Mouse (Mus musculus): Measurements from ENCODE around the gene Smagp.
A peak's percentile ranks its signal among the peaks of the same experiment; 100 is the strongest.
"Not testable (repeated sequence)": the region's sequence is repeated elsewhere in the genome, so short reads cannot be mapped to it uniquely, and the experiment has no call there.

Smagp gene

DNA sequence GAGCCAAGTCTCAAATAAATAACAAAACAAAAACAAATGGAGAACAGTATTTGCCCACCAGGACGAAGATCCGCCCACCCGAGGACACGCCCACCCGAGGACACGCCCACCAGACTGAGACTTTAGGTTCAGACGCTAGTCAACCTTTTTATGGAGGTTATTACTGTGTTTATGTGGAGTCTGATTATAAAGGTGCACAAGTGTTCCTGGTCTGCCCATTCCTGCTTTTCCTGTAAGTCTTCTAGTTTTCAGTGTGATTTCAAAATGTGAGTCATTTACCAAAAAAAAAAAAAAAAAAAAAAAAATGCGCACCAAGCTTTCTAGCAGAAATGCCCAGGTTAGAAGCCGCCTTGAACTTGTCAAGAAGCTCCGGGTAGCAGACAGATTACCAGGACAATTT, 9.5 kb downstream of the Smagp start:
- DNase-seq (ENCODE audit: low read depth, low spot score): no peak

DNA sequence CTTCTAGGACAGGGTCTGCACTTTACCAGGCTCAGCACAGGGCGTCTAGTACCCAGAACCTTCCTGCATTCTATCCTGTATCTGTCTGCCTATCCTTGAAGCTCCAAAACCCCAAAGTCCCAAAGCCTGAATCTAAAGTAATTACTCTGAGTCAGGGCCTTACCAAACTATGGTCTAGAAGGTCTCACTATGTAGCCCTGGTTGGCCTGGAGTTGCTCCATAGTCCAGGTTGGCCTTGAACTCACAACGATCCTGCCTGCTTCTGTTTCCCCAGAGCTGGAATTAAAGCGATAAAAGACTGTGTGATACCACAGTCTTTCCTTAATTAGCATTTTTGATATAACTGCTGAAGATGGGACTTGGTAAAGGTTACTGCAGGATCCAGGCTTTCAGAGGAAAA, 12.3 kb downstream of the Smagp start:
- DNase-seq (ENCODE audit: low read depth, low spot score): no peak

DNA sequence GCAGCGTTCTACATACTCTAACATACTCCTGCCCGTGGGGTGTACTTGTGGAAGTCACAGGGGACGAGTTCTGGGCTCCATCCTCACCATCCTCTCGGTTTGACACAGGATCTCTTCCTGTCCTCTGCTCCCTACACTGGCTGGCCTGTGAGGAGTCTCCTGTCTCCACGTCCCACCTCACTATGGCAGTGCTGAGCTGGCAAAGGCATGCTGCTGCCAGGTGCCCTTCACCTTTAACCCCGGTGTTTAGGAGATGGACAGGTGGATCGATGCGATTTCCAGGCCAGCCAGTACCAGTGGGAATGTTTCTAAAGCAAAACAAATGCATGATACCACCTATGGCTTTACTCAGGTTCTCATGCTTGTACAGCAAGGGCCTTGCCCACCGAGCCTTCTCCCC, 13.0 kb downstream of the Smagp start:
- DNase-seq (ENCODE audit: low read depth, low spot score): no peak

DNA sequence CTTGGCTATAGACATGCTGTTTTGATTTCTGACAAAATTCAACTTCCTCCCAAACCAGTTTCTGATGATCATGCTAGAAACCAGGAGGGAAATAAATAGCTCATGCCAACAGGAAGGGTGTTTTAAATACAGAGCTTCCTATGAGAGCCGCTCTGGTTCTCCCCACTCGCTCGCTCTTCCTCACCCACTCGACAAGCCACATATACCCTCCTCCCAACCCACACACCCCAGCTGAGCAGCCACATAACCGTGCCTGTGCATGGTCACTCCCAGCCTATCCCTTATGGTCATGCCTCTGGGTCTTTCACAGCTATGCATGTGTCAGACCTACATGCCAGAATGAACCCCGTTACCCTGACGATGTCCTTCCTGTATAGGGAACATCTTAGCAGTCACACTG, 14.6 kb downstream of the Smagp start:
- no peak for DNase-seq (ENCODE audit: low read depth, low spot score)

DNA sequence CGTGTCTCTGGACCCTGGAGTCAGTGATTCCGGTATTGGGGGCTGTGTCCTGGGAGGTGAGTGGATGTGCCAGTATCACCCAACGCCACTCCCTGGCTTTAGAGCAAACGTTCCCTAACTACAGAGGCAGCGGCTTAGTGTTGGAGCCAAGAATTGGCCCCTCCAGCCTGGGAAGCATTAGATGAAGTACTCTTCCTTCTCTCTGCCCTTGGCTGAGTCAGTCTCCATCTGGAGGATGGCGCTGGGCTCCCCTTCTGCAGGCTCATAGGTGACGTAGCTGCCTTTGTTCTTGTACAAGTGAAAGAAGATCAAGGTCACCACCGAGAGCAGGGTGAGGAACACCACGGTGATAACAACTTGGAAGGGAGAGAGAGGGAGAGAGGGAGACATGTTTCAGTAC, 15.1 kb downstream of the Smagp start:
- DNase-seq (ENCODE audit: low read depth, low spot score): not testable (repeated sequence)

DNA sequence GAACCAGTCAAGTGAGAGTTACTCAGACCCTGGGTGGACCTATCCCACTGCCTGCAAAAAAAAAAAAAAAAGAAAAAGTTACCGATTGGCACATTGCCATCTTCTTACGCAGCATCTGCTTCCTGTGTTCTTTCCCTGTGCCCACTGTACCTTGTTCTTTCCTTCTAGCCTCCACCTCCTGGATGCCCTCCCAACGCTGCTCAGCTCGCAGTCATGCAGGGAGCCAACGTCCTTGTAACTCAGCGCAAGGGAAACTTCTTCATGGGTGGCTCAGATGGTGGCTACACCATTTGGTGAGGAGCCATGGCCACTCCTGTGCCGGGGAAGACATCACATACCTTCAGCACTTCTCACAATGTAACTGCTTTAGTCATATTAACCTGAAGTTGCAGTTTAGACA, 17.5 kb downstream of the Smagp start:
- DNase-seq (ENCODE audit: low read depth, low spot score): no peak

DNA sequence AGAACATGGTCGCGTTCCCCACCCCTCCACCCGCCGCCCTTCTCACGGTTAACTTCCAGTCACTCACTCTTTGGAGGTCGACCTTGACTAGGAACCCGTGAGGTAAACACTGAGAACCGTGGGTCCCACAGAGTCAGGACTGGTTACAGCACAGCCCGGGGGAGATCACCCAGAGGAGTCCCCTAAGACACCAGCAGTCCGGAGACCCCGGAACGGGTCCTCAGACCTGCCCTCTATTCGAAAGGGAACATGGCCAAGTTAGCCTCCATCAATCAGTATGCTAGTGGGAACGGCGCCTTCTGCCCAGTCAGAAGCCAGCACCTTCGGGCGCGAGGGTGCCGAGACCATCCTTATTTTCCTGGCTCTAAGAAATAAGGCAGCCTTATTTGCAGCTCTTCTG, 20.5 kb downstream of the Smagp start:
- no peak for DNase-seq (ENCODE audit: low read depth, low spot score)

DNA sequence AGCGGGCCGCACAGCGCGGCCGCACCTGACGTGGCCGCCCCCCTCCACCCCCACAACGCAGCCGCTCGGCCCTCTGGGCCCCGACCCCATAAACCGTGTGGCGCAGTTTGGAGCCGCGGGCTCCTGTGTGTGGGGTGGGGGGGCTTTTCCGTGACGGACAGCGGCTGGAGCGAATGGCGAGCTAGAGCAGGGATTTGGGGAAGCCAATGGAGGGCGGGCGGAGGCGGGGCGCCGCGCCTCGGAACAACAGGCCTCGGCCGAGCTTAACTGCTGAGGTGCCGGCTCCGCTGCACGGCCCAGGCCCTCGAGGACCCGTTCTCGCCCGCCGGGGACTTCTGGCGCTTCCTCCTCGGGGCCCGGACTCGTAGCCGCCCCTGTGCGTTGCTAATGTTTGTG, 20.9 kb downstream of the Smagp start:
- DNase-seq (ENCODE audit: low read depth, low spot score): peak; percentile 80

DNA sequence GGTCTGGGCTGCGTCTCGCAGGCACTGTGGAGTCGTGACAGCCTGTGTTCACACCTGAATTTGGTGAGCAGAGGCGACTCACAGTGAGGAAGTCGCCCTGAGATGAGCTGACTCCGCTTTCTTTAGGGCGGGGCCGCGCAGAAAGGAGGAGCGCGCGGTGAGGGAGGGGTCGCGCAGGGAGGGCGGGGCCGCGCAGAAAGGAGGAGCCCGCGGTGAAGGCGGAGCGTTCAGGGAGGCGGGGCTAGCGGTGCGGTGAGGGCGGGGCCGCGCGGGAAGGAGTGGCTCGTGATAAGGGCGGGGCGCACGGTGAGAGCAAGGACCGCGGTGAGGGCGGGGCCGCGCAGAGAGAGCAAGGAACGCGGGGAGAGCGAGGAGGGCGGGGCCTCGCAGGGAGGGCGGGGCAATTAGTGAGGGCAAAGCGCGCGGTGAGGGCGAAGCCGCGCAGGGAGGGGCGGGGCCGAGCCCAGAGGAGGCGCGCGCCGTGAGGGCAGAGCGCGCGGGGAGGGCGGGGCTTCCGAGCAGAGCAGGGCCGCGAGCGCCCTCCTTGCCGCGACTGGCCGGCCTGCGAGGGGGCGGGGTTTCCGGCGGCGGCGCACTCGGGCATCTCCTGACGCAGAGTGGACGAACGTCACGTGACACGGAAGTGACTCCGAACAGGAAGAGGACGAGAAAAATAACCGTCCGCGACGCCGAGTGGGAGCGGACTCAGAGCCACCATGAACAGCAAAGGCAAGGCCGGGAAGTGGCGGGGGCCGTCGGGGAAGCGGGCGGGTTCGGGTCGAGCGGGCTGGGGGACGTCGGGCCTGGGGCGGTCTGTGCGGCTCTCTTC, 21.5 kb downstream of the Smagp start, which contains the start of gene Dazap2:
Gene Dazap2, plus strand, starts transcription at position 354 of the 829 bp plus-strand sequence.
- peak; percentile 94 for DNase-seq (ENCODE audit: low read depth, low spot score)

DNA sequence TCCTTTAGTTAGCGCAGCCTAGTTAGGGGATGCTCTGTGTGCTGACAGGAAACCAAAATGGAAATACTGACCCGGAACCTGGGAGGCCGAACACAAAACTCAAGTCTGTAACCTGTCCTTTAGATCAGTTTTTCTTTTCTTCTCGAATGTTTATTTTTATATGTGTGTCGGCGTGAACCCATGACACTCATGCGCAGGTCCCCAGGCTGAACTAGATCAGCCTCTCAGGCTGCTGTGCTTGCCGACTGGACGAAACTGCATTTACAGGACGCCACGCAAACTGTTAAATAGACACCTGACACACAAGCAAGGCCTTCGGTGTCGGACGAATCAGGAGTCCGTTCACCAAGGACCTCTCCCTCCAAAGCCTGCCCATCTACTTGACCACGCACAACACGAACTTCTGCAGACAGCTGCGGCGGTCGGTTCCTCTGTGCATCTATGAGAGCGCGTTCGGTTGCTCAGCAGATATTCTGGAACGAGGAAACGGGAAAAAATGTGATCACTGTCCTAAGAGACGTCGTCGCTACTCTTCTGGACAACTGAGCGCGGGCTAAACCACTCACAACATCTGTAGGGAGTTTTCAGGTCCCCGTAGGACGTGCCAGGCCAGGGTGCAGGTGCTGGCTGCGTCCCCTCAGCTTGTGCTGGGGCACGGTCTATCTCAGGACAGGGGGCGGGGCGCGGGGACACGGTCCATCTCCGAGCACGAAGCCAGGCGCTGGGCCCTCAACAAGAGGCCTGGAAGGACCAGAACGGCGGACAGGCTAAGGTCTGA, 22.3 kb downstream of the Smagp start:
- DNase-seq (ENCODE audit: low read depth, low spot score): no peak

DNA sequence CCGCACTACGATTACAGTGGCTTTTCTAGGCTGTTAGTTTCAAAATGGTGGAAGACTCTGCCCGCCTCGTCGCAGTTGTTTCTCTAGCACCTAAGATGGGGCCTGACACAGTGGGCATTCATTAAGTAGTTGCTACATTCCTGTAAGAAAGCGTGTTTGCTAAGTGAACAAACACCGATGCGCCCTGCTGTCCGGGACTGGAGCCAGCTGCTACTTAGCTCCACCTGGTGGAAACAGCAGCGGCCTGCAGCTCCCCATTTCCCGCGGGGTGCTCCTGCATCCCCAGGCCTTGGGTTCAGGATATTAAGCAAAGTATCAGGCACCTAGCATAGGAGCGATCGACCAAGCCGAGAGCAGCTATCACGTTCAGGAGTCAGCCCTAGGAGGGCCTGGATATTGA, 23.2 kb downstream of the Smagp start:
- DNase-seq (ENCODE audit: low read depth, low spot score): no peak

DNA sequence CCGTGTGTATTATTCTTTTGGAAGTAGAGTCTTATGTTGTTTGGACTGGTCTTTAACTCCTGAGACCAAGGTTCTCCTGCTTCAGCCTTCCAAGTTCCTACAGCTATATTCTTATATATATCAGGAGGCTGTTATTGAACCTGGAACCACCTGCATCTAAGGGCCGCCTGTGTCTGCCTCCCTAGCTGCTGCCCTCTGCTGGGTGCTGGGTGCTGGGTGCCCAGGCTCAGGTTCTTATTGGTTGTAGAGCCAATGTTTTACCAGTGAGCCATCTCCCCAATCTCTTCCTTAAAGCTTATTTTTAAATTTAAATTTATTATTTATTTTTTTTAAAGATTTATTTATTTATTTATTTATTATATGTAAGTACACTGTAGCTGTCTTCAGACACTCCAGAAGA, 24.3 kb downstream of the Smagp start:
- DNase-seq (ENCODE audit: low read depth, low spot score): no peak

DNA sequence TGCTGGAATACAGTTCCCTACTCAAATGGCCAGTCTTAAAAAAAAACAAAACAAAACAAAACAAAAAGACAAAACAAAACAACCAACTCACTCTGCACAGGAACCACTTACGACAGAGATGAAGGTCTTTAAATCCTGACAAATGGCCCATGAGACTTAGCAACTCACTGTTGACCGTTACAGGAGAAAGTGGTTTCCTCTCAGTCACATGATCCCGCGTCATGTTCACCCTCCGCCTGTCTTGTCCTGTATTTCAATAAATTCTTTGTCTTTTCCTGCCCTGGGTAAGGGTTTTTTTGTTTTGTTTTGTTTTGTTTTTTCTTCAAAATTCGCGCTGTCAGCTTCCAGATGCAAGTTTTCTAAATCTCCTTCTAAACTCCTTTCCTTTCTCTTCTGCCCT, 24.8 kb downstream of the Smagp start:
- no peak for DNase-seq (ENCODE audit: low read depth, low spot score)

DNA sequence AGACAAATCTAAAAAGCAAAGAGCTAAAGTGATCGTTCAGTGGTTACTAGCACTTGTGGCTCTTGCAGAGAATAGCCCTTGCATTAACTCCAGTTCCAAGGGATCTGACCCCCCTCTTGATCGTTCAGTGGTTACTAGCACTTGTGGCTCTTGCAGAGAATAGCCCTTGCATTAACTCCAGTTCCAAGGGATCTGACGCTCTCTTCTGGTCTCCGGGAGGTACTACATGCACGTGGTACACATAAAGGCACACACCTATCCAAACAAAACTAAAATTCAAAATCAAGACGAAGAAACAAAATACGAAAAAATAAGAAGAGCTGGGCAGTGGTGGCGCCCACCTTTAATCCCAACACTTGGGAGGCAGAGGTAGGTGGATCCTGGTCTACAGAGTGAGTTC, 30.1 kb downstream of the Smagp start:
- DNase-seq (ENCODE audit: low read depth, low spot score): not testable (repeated sequence)

DNA sequence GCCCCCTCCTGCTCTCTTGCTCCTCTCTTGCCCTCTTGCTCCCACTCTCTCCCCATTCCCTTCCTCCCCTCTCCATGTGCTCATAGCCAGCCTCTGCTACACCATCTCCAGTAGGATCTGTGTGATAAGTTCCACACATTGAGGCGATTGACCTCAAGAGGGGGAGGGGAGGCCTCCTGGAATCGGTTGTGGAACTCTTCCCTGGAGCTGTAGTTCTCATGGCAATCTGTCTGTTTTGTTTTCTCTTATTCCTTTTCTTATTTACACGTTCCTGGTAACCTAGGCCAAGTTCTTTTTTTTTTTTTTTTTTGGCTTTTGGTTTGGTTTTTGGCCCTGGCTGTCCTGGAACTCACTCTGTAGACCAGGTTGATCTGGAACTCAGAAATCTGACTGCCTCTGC, 35.1 kb downstream of the Smagp start:
- no peak for DNase-seq (ENCODE audit: low read depth, low spot score)

DNA sequence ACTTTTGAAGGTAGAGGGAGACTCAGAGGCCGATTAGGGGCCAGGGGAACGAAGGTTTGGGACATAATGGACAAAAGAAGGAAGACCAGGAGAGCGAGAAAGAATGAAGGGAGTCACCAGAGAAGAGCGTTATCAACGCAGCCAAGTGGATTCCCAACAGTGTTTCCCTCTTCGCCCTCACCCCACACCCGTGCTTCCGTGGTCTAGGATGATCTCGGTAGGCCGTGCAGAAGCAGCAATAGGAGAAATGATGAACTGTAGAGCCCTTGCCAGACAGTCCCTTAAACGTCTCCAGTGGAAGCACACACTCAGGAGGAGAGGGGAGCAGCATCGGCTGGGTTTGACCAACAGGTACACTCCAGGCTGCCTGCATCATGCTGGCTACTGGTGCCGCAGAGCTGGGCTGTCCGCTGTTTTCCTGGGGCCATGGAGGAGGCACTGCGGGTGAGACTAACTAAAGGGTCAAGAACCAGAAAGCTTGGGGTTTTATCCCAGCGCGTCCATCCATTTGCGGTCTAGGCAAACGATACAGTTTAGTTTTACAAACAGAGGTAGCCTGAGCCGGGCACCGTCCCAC, 36.0 kb downstream of the Smagp start:
- no peak for DNase-seq (ENCODE audit: low read depth, low spot score)

DNA sequence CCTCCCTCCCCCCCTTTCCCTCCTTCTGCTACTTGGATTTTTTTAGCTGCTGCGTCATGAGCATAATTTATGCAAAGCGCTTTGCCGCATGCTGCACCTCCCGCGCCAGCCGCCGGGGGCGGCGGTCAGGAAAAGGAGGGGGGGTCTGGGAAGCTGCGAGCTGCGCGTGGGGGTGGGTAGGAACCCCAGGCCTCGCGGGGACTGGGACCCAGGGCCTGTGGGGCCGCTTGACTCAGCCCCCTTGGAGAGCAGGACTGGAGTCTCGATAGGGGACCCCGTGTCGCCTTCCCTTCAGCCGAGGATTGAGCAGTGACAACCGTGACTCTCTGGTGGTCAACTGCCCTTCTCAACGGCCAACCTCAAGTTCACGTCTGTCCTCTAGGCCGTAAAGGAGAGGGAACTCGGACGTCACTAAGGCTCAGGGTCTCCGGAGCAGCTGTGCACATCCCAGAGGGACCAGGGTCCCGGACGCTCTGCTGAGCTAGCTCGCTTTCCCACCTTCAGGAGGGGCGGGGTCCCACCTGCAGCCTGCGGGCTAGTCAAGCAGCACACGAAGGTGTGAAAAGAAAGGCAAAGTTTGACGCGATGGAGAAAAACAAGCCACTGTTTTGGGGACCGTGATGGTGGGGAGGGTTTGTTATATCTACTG, 36.6 kb downstream of the Smagp start:
- peak; percentile 76 for DNase-seq (ENCODE audit: low read depth, low spot score)

DNA sequence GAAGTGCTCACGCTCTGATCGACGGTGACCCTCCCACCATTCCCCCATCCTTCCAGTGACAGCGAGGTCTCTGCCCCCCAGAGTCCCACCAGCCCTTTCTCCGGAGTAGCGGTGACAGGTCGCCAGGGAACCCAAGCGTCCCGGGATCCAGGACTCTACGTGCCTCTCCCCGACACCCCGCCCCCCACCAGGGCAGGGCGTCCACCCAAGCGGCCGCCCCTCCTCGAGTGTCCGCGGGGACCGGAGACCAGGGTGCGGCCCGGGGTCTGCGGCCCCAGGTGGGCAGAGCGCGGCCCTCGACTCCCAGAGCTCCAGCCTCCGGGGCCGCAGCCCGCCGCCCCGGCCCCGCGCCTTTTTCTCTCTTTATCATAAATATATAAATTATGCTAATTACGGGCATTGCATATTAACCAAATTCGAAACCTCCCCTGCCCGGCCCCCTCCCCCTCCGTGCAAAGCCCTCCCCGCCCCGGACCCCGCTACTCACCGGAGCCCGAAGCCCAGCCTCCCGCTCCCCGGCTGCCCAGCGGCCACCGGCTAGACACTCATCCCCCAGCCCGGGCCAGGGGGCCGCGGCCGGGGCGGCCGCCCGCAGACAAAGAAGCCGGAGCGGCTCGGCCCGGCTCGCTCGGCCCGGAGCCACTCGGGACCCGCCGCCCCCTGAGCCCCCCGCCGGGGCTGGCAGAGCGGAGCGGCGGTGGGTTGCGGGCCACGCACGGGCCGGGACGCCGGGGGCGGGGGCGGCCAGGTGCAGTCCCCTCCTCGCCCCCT, 37.3 kb downstream of the Smagp start, which contains the start of gene Pou6f1:
Gene Pou6f1, minus strand, starts transcription at position 709 of the 771 bp plus-strand sequence.
- no peak for DNase-seq (ENCODE audit: low read depth, low spot score)

DNA sequence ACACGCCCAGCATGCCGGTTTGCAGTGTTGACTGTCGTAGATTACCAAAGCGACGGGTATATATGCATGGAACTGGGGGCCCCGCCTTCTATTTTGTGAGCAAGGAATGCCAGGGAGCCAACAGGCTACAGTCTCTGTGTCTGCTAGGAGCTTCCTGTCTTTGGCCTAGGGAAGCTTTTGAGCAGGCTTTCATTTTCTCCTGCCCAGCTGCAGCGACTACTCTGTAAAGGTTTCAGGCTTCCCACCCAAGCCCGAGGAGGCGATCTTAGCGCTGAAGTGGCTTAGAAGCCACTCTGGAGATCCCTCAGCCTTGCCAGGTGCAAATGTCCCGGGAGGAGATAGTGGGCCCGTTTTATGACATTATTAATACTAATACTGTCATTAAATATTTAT, 37.9 kb downstream of the Smagp start:
- DNase-seq (ENCODE audit: low read depth, low spot score): no peak

DNA sequence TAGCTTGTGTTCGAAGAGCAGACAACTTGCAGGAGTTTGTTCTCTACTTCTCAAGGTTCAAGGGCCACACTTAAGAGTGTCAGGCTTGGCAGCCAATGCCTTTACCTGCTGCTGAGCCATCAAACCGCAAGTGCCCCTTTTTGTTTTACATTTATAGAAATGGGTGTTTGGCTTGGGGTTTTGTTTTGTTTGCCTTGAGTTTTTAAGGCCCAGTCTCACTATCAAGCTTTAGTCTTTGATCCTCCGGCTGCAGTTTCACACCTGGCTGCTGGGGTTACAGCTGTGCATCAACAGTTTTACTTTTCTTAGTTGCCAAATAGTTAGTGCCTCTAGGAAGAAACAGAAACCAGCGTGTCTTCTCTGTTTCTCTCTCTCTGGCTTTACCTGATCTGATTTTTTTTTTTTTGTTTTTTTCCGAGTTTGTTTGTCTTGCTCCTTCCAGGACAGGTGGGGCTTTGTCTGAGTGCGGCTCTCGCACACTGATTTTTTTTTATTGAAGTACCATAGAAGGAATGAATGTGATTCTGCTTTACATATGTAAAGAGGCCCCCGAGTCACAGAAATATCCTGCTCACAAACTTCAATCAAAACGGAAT, 38.4 kb downstream of the Smagp start:
- no peak for DNase-seq (ENCODE audit: low read depth, low spot score)

DNA sequence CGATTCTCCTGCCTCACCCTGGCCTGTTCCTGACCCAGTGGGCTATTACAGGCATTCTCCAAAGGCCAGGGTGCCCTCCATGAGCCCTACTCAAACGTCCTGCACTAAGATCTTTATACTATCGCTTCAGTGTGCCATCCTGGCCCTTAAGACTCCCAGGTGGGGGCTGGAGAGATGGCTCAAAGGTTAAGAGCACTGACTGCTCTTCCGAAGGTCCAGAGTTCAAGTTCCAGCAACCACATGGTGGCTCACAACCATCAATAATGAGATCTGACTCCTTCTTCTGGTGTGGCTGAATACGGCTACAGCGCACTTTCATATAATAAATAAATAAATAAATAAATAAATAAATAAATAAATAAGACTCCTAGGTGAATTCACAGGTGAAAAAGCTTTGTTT, 43.9 kb downstream of the Smagp start:
- no peak for DNase-seq (ENCODE audit: low read depth, low spot score)

All from brain, embryonic 18.5 days (tissue).